Mouse (Mus musculus): ENCODE measurements around the gene Krt16. TPM values are rescaled to one million over a fixed set of nuclear protein-coding genes. Genes with fewer than 3 reads are reported as not detected.
A peak's percentile ranks its signal among the peaks of the same experiment; 100 is the strongest.

Gene Krt16
- polyA plus RNA-seq (2014; fragmentation: Nextera tagmentation; extraction: Ambion mirVana), result not detected in 2 replicates

GRCm38 (mm10) chr11:100248852-100249465, at the start of gene Krt16:
Gene Krt16 (minus strand): TSS chr11:100248902.
- Histone ChIP-seq H3K4me3 (ENCODE audit: low read depth, low read length) (no peak within 1 kb of the TSS), H3K4me2 (ENCODE audit: low read length) (no peak within 1 kb of the TSS), H3K36me3 (ENCODE audit: control insufficient read depth, insufficient read depth, low read length) (no peaks in the 10 kb centered on the region), H3K27me3 (replicated peaks; ENCODE audit: control insufficient read depth, insufficient read depth, low read length) (no peaks in the 10 kb centered on the region), H3K9ac (ENCODE audit: low read length) (no peak within 1 kb of the TSS), H3K27ac (ENCODE audit: low read depth, low read length) (no peak within 1 kb of the TSS), H3K9me3 (replicated peaks; ENCODE audit: control insufficient read depth, low read length) (no peaks in the 10 kb centered on the region), H3K4me1 (ENCODE audit: control insufficient read depth, insufficient read depth, low read length) (no peaks in the 10 kb centered on the region)
- no peak for DNase-seq (ENCODE audit: low spot score)
- no peak for ATAC-seq
- 85% methylated on average over 7 of the region's 7 CpGs for WGBS

- WGBS, result 39% methylated on average over 5 of the region's 5 CpGs
- Histone ChIP-seq H3K27me3 (replicated peaks; ENCODE audit: control insufficient read depth, insufficient read depth, low read length) (no peaks in the 10 kb centered on the region), H3K4me3 (ENCODE audit: low read depth, low read length) (no peak overlapping the region), H3K4me2 (ENCODE audit: low read length) (peak overlapping the region; percentile 33; the same call in 1 of the 2 replicates), H3K9me3 (replicated peaks; ENCODE audit: control insufficient read depth, low read length) (no peaks in the 10 kb centered on the region), H3K36me3 (ENCODE audit: control insufficient read depth, insufficient read depth, low read length) (no peaks in the 10 kb centered on the region), H3K27ac (ENCODE audit: low read depth, low read length) (no peak overlapping the region), H3K9ac (ENCODE audit: low read length) (no peak overlapping the region), H3K4me1 (ENCODE audit: control insufficient read depth, insufficient read depth, low read length) (no peaks in the 10 kb centered on the region; the same call in 1 of the 2 replicates)
- DNase-seq (ENCODE audit: low spot score) (no peak), ATAC-seq (no peak)
These were observed 49.1 kb upstream of the Krt16 start for GRCm38 (mm10) chr11:100297801-100298200.

- Histone ChIP-seq H3K36me3 (ENCODE audit: control insufficient read depth, insufficient read depth, low read length) (no peaks in the 10 kb centered on the region), H3K4me3 (ENCODE audit: low read depth, low read length) (no peak overlapping the region), H3K9me3 (replicated peaks; ENCODE audit: control insufficient read depth, low read length) (no peaks in the 10 kb centered on the region), H3K9ac (ENCODE audit: low read length) (no peak overlapping the region), H3K27ac (ENCODE audit: low read depth, low read length) (no peak overlapping the region), H3K27me3 (replicated peaks; ENCODE audit: control insufficient read depth, insufficient read depth, low read length) (no peaks in the 10 kb centered on the region), H3K4me2 (ENCODE audit: low read length) (0 out of 2 replicates have a peak overlapping the region, but pooled peaks have one; percentile 18), H3K4me1 (ENCODE audit: control insufficient read depth, insufficient read depth, low read length) (no peaks in the 10 kb centered on the region; the same call in 1 of the 2 replicates)
- peak; percentile 89 for DNase-seq (ENCODE audit: low spot score)
- ATAC-seq, result peak; percentile 42; the same call in 1 of the 2 replicates
- WGBS, result 3% methylated on average over 10 of the region's 10 CpGs
These were observed 46.6 kb upstream of the Krt16 start for GRCm38 (mm10) chr11:100295308-100295707.

GRCm38 (mm10) chr11:100292884-100293283, 44.2 kb upstream of the Krt16 start:
- ATAC-seq (peak; percentile 73), DNase-seq (ENCODE audit: low spot score) (peak; percentile 60)
- Histone ChIP-seq H3K27me3 (replicated peaks; ENCODE audit: control insufficient read depth, insufficient read depth, low read length) (no peaks in the 10 kb centered on the region), H3K4me1 (ENCODE audit: control insufficient read depth, insufficient read depth, low read length) (no peaks in the 10 kb centered on the region; the same call in 1 of the 2 replicates), H3K27ac (ENCODE audit: low read depth, low read length) (no peak overlapping the region), H3K4me3 (ENCODE audit: low read depth, low read length) (no peak overlapping the region), H3K36me3 (ENCODE audit: control insufficient read depth, insufficient read depth, low read length) (no peaks in the 10 kb centered on the region), H3K9ac (ENCODE audit: low read length) (no peak overlapping the region), H3K4me2 (ENCODE audit: low read length) (no peak overlapping the region), H3K9me3 (replicated peaks; ENCODE audit: control insufficient read depth, low read length) (no peaks in the 10 kb centered on the region)
- WGBS, result 19% methylated on average over 6 of the region's 6 CpGs

- ATAC-seq, result 0 out of 2 replicates have a peak, but pooled peaks have one; percentile 27
- Histone ChIP-seq H3K4me2 (ENCODE audit: low read length) (no peak overlapping the region), H3K36me3 (ENCODE audit: control insufficient read depth, insufficient read depth, low read length) (no peaks in the 10 kb centered on the region), H3K4me3 (ENCODE audit: low read depth, low read length) (no peak overlapping the region), H3K4me1 (ENCODE audit: control insufficient read depth, insufficient read depth, low read length) (no peaks in the 10 kb centered on the region; the same call in 1 of the 2 replicates), H3K9ac (ENCODE audit: low read length) (no peak overlapping the region), H3K27me3 (replicated peaks; ENCODE audit: control insufficient read depth, insufficient read depth, low read length) (no peaks in the 10 kb centered on the region), H3K9me3 (replicated peaks; ENCODE audit: control insufficient read depth, low read length) (no peaks in the 10 kb centered on the region), H3K27ac (ENCODE audit: low read depth, low read length) (no peak overlapping the region)
- no peak for DNase-seq (ENCODE audit: low spot score)
- 15% methylated on average over 5 of the region's 5 CpGs for WGBS
These were observed 41.5 kb upstream of the Krt16 start for GRCm38 (mm10) chr11:100290235-100290634.

GRCm38 (mm10) chr11:100288942-100289341, 40.2 kb upstream of the Krt16 start:
- H3K4me3 ChIP-seq (ENCODE audit: low read depth, low read length), result no peak overlapping the region
- H3K27me3 ChIP-seq (replicated peaks; ENCODE audit: control insufficient read depth, insufficient read depth, low read length), result no peaks in the 10 kb centered on the region
- no peak overlapping the region for H3K9ac ChIP-seq (ENCODE audit: low read length)
- no peak for DNase-seq (ENCODE audit: low spot score)
- H3K9me3 ChIP-seq (replicated peaks; ENCODE audit: control insufficient read depth, low read length), result no peaks in the 10 kb centered on the region
- no peaks in the 10 kb centered on the region; the same call in 1 of the 2 replicates for H3K4me1 ChIP-seq (ENCODE audit: control insufficient read depth, insufficient read depth, low read length)
- H3K4me2 ChIP-seq (ENCODE audit: low read length), result no peak overlapping the region
- WGBS, result 89% methylated on average over 6 of the region's 6 CpGs
- ATAC-seq, result no peak
- H3K36me3 ChIP-seq (ENCODE audit: control insufficient read depth, insufficient read depth, low read length), result no peaks in the 10 kb centered on the region
- no peak overlapping the region for H3K27ac ChIP-seq (ENCODE audit: low read depth, low read length)

- Histone ChIP-seq H3K9ac (ENCODE audit: low read length) (no peak overlapping the region), H3K4me2 (ENCODE audit: low read length) (no peak overlapping the region), H3K27ac (ENCODE audit: low read depth, low read length) (no peak overlapping the region), H3K36me3 (ENCODE audit: control insufficient read depth, insufficient read depth, low read length) (no peaks in the 10 kb centered on the region), H3K27me3 (replicated peaks; ENCODE audit: control insufficient read depth, insufficient read depth, low read length) (no peaks in the 10 kb centered on the region), H3K4me1 (ENCODE audit: control insufficient read depth, insufficient read depth, low read length) (no peaks in the 10 kb centered on the region), H3K9me3 (replicated peaks; ENCODE audit: control insufficient read depth, low read length) (no peaks in the 10 kb centered on the region), H3K4me3 (ENCODE audit: low read depth, low read length) (no peak overlapping the region)
- no peak for ATAC-seq
- WGBS, result 28% methylated on average over 10 of the region's 10 CpGs
- DNase-seq (ENCODE audit: low spot score), result no peak
These were observed 38.3 kb upstream of the Krt16 start for GRCm38 (mm10) chr11:100287024-100287423.

GRCm38 (mm10) chr11:100284988-100285387, 36.3 kb upstream of the Krt16 start:
- Histone ChIP-seq H3K36me3 (ENCODE audit: control insufficient read depth, insufficient read depth, low read length) (no peaks in the 10 kb centered on the region), H3K4me3 (ENCODE audit: low read depth, low read length) (no peak overlapping the region), H3K9ac (ENCODE audit: low read length) (no peak overlapping the region), H3K9me3 (replicated peaks; ENCODE audit: control insufficient read depth, low read length) (no peaks in the 10 kb centered on the region), H3K27ac (ENCODE audit: low read depth, low read length) (no peak overlapping the region), H3K4me1 (ENCODE audit: control insufficient read depth, insufficient read depth, low read length) (no peaks in the 10 kb centered on the region), H3K4me2 (ENCODE audit: low read length) (no peak overlapping the region), H3K27me3 (replicated peaks; ENCODE audit: control insufficient read depth, insufficient read depth, low read length) (no peaks in the 10 kb centered on the region)
- ATAC-seq (no peak), DNase-seq (ENCODE audit: low spot score) (no peak)
- 81% methylated on average over 4 of the region's 4 CpGs for WGBS

- H3K4me1 ChIP-seq (ENCODE audit: control insufficient read depth, insufficient read depth, low read length), result no peaks in the 10 kb centered on the region
- H3K4me3 ChIP-seq (ENCODE audit: low read depth, low read length), result no peak overlapping the region
- H3K9ac ChIP-seq (ENCODE audit: low read length), result no peak overlapping the region
- no peaks in the 10 kb centered on the region for H3K36me3 ChIP-seq (ENCODE audit: control insufficient read depth, insufficient read depth, low read length)
- no peaks in the 10 kb centered on the region for H3K27me3 ChIP-seq (replicated peaks; ENCODE audit: control insufficient read depth, insufficient read depth, low read length)
- H3K27ac ChIP-seq (ENCODE audit: low read depth, low read length), result no peak overlapping the region
- H3K9me3 ChIP-seq (replicated peaks; ENCODE audit: control insufficient read depth, low read length), result no peaks in the 10 kb centered on the region
- WGBS, result 23% methylated on average over 10 of the region's 10 CpGs
- DNase-seq (ENCODE audit: low spot score) (peak; percentile 81), ATAC-seq (peak; percentile 56)
- no peak overlapping the region for H3K4me2 ChIP-seq (ENCODE audit: low read length)
These were observed 33.8 kb upstream of the Krt16 start for GRCm38 (mm10) chr11:100282549-100282948.
